Mouse (Mus musculus): ENCODE measurements at regions not wholly inside any gene's neighbourhood (a gene's known extent, or its start where the extent isn't known, plus 50 kb on each side); places are given as distances from the start of the nearest gene placed in this dataset.

DNA sequence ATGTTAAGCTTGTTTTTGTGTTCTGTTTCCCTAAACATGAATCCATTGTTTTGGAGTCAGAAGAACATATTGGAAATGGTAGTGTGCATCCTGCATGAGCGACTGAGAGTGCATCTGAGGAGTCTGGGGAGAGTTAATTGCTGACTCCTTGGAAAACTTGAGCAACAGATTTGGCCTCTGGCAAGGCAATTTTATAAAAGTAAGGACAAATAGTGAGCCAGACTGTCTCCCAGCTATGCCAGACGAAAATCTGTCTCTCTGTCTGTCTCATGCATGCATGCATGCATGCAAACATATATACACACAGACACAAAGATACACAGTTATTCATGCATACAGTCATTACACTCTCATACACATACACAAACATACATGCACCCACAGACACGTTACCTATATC is 2232.7 kb downstream of the 4930444P10Rik start:
- H3K9me3 ChIP-seq (ENCODE audit: control insufficient read depth, low read length): no peaks in the 10 kb centered on the region
- H3K4me3 ChIP-seq (replicated peaks; ENCODE audit: low read depth, low read length): no peak overlapping the region
- H3K36me3 ChIP-seq (ENCODE audit: control insufficient read depth, insufficient read depth, low read length): no peaks in the 10 kb centered on the region
- WGBS: 49% methylated on average over 3 of the region's 3 CpGs
- no peak for DNase-seq
- H3K27ac ChIP-seq (replicated peaks; ENCODE audit: low read depth, low read length): no peak overlapping the region
- H3K4me2 ChIP-seq (ENCODE audit: low read length): no peak overlapping the region
- H3K9ac ChIP-seq (replicated peaks; ENCODE audit: low read length): no peak overlapping the region
- no peak for ATAC-seq (ENCODE audit: low FRiP score, low TSS enrichment)
- no peaks in the 10 kb centered on the region for H3K4me1 ChIP-seq (ENCODE audit: control insufficient read depth, insufficient read depth, low read length)
- 0 out of 2 replicates have a peak, but pooled peaks cover 12% of the 10 kb centered on the region for H3K27me3 ChIP-seq (ENCODE audit: control insufficient read depth, insufficient read depth, low read length)

DNA sequence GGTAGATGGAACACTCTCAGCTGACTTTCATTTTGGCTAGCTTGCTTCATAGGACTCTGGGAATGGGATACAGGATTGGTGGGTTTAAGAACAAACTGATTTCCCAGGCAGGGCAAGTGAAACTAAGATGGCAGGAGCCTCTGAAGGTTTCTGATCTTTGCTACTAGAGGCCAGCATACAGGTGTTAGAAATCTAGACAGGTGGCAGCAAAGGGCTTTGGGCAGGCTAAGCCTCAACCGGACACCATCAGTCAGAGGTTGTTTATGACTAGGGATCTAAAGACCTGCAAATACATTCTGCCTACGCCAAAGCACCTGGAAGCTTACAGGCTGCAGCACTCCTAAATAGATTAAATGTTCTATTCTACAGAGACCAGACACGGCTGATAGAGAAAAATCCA is 2233.4 kb downstream of the 4930444P10Rik start:
- DNase-seq (no peak), ATAC-seq (ENCODE audit: low FRiP score, low TSS enrichment) (no peak)
- no peak overlapping the region for H3K4me2 ChIP-seq (ENCODE audit: low read length)
- H3K27me3 ChIP-seq (ENCODE audit: control insufficient read depth, insufficient read depth, low read length): 0 out of 2 replicates have a peak, but pooled peaks cover 12% of the 10 kb centered on the region
- no peak overlapping the region for H3K9ac ChIP-seq (replicated peaks; ENCODE audit: low read length)
- no peaks in the 10 kb centered on the region for H3K4me1 ChIP-seq (ENCODE audit: control insufficient read depth, insufficient read depth, low read length)
- H3K36me3 ChIP-seq (ENCODE audit: control insufficient read depth, insufficient read depth, low read length): no peaks in the 10 kb centered on the region
- H3K9me3 ChIP-seq (ENCODE audit: control insufficient read depth, low read length): no peaks in the 10 kb centered on the region
- WGBS: 81% methylated on average over 3 of the region's 3 CpGs
- no peak overlapping the region for H3K4me3 ChIP-seq (replicated peaks; ENCODE audit: low read depth, low read length)
- H3K27ac ChIP-seq (replicated peaks; ENCODE audit: low read depth, low read length): no peak overlapping the region

DNA sequence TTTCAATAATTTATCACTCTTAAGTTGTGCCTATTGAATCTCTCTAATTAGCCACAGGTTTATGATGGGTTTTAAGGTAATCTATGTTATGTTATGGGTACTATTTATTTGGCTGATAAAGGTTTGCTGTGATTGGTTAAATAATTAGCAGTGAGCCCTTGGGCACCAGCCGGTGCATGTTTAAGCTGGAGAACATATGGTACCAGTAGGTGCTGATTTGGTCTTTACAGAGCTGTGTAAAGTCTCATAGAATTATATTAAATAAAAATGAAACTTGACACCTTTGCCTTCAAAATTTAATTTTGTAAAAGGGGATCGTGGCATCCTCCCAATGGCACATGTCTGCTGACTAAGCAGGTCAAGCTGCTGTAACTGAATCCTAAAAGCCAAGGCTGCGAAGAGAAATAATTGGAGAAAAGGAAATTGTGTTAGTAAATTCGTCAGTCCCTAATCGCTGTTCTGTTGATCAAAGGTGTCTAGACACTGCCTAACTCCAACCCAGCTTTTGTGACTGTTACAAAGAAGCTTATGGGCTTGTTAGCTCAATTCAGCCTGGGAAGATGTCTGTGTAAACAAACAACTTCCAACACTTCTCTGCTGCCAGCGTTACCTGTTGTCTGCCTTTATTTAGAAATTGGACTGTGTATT is 2234.6 kb downstream of the 4930444P10Rik start:
- Histone ChIP-seq H3K9me3 (ENCODE audit: control insufficient read depth, low read length) (no peaks in the 10 kb centered on the region), H3K4me2 (ENCODE audit: low read length) (no peak overlapping the region), H3K27ac (replicated peaks; ENCODE audit: low read depth, low read length) (no peak overlapping the region), H3K4me3 (replicated peaks; ENCODE audit: low read depth, low read length) (no peak overlapping the region), H3K36me3 (ENCODE audit: control insufficient read depth, insufficient read depth, low read length) (no peaks in the 10 kb centered on the region), H3K27me3 (ENCODE audit: control insufficient read depth, insufficient read depth, low read length) (0 out of 2 replicates have a peak, but pooled peaks cover 12% of the 10 kb centered on the region), H3K4me1 (ENCODE audit: control insufficient read depth, insufficient read depth, low read length) (no peaks in the 10 kb centered on the region), H3K9ac (replicated peaks; ENCODE audit: low read length) (no peak overlapping the region)
- 59% methylated on average over 6 of the region's 6 CpGs for WGBS
- no peak for DNase-seq
- no peak; the same call in 1 of the 2 replicates for ATAC-seq (ENCODE audit: low FRiP score, low TSS enrichment)

DNA sequence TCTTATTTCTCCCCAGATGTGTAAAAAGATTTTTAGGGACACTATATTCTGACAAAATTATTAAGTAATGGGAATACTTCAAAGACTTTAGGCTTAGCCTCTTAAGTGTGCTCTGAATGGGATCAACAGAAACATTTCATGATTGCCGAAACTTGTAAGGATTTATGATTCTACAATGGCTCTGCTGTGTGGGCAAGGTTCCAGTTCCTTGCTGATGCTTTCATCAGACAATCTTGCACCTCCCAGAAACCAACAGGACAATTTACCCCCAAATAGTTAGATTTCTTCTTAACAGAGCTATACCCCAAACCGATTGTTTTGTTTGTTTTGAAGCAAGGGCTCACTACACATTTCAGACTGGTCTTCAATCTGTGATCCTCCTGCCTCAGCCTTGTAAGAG is 2236.1 kb downstream of the 4930444P10Rik start:
- DNase-seq (no peak), ATAC-seq (ENCODE audit: low FRiP score, low TSS enrichment) (no peak)
- WGBS: 78% methylated on average over 2 of the region's 2 CpGs
- Histone ChIP-seq H3K4me1 (ENCODE audit: control insufficient read depth, insufficient read depth, low read length) (no peaks in the 10 kb centered on the region), H3K4me2 (ENCODE audit: low read length) (no peak overlapping the region), H3K36me3 (ENCODE audit: control insufficient read depth, insufficient read depth, low read length) (no peaks in the 10 kb centered on the region), H3K27ac (replicated peaks; ENCODE audit: low read depth, low read length) (no peak overlapping the region), H3K27me3 (ENCODE audit: control insufficient read depth, insufficient read depth, low read length) (0 out of 2 replicates have a peak, but pooled peaks cover 12% of the 10 kb centered on the region), H3K9me3 (ENCODE audit: control insufficient read depth, low read length) (no peaks in the 10 kb centered on the region), H3K9ac (replicated peaks; ENCODE audit: low read length) (no peak overlapping the region), H3K4me3 (replicated peaks; ENCODE audit: low read depth, low read length) (no peak overlapping the region)

DNA sequence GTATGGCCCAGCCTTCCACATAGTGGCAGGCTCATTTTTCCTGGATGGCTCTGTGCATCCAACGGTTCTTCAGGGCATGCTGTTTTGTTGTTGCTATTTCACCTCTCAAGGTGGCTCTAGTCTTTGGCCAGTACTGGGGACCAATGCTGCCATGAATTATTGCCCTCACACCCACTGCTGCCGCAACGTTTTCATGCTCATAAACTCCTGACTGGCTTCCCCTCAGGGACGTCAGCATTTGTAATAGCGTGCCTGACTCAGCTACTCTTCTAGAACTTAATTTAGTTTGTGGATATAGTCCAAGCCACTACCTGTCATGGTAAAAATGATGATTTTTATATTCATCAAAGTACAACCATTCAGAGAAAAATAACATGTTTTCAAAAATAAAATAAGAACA is 2242.0 kb downstream of the 4930444P10Rik start:
- 87% methylated on average over 5 of the region's 5 CpGs for WGBS
- H3K27ac ChIP-seq (replicated peaks; ENCODE audit: low read depth, low read length): no peak overlapping the region
- DNase-seq (no peak), ATAC-seq (ENCODE audit: low FRiP score, low TSS enrichment) (no peak)
- H3K4me2 ChIP-seq (ENCODE audit: low read length): no peak overlapping the region
- H3K36me3 ChIP-seq (ENCODE audit: control insufficient read depth, insufficient read depth, low read length): no peaks in the 10 kb centered on the region
- H3K4me3 ChIP-seq (replicated peaks; ENCODE audit: low read depth, low read length): no peak overlapping the region
- no peaks in the 10 kb centered on the region for H3K9me3 ChIP-seq (ENCODE audit: control insufficient read depth, low read length)
- H3K27me3 ChIP-seq (ENCODE audit: control insufficient read depth, insufficient read depth, low read length): no peaks in the 10 kb centered on the region
- H3K9ac ChIP-seq (replicated peaks; ENCODE audit: low read length): no peak overlapping the region
- H3K4me1 ChIP-seq (ENCODE audit: control insufficient read depth, insufficient read depth, low read length): no peaks in the 10 kb centered on the region

DNA sequence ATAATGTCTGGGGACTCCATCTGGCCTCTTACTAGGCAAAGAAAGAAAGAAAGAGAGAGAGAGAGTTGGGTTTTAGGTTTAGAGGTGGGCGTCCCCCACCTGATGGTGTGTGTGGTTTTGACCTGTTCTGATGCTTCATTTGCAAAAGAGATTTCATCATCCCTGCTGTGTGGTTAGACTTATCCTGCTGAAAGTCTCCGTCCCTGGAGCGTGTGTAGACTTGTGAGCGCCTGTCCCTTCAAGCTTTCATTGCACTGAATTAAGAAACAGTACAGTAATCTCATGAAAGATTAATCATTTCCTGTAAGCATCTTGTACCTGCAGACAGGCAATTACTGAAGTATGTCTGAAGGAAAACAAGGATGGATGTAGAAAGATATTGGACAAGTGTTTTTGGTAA is 2244.1 kb downstream of the 4930444P10Rik start:
- no peak overlapping the region for H3K4me3 ChIP-seq (replicated peaks; ENCODE audit: low read depth, low read length)
- no peak for ATAC-seq (ENCODE audit: low FRiP score, low TSS enrichment)
- no peaks in the 10 kb centered on the region for H3K27me3 ChIP-seq (ENCODE audit: control insufficient read depth, insufficient read depth, low read length)
- DNase-seq: no peak
- H3K27ac ChIP-seq (replicated peaks; ENCODE audit: low read depth, low read length): no peak overlapping the region
- H3K4me1 ChIP-seq (ENCODE audit: control insufficient read depth, insufficient read depth, low read length): no peaks in the 10 kb centered on the region
- WGBS: 82% methylated on average over 4 of the region's 4 CpGs
- H3K9ac ChIP-seq (replicated peaks; ENCODE audit: low read length): no peak overlapping the region
- H3K9me3 ChIP-seq (ENCODE audit: control insufficient read depth, low read length): no peaks in the 10 kb centered on the region
- no peak overlapping the region for H3K4me2 ChIP-seq (ENCODE audit: low read length)
- no peaks in the 10 kb centered on the region for H3K36me3 ChIP-seq (ENCODE audit: control insufficient read depth, insufficient read depth, low read length)

DNA sequence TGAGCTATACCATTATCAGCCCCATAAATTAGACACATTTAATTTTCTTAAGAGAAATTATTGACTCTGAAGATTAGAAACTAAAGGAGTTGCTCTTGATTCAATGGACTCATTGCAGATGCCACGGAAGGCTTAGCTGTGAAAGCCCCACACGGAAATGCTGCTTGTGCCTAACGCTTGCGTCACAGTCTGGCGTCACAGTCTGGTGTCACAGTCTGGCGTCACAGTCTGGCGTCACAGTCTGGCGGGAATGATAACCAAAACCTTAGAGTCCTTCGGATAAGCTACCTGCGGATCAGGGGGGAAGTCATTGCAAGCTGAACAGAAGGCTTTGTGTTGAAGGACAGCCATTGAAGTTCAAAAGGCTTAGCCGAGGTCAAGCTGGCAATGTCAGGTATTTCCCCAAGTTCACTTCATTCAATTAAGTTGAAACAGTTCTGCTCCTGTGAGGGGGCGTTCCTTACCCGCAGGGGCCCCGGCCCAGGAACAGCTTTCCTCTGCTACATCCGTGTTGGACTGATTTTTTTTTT is 2246.7 kb downstream of the 4930444P10Rik start:
- H3K4me1 ChIP-seq (ENCODE audit: control insufficient read depth, insufficient read depth, low read length): no peaks in the 10 kb centered on the region
- no peak overlapping the region for H3K4me2 ChIP-seq (ENCODE audit: low read length)
- no peaks in the 10 kb centered on the region for H3K9me3 ChIP-seq (ENCODE audit: control insufficient read depth, low read length)
- DNase-seq (no peak), ATAC-seq (ENCODE audit: low FRiP score, low TSS enrichment) (no peak)
- no peak overlapping the region for H3K9ac ChIP-seq (replicated peaks; ENCODE audit: low read length)
- 63% methylated on average over 15 of the region's 15 CpGs for WGBS
- no peaks in the 10 kb centered on the region for H3K36me3 ChIP-seq (ENCODE audit: control insufficient read depth, insufficient read depth, low read length)
- no peaks in the 10 kb centered on the region for H3K27me3 ChIP-seq (ENCODE audit: control insufficient read depth, insufficient read depth, low read length)
- H3K4me3 ChIP-seq (replicated peaks; ENCODE audit: low read depth, low read length): no peak overlapping the region
- no peak overlapping the region for H3K27ac ChIP-seq (replicated peaks; ENCODE audit: low read depth, low read length)

DNA sequence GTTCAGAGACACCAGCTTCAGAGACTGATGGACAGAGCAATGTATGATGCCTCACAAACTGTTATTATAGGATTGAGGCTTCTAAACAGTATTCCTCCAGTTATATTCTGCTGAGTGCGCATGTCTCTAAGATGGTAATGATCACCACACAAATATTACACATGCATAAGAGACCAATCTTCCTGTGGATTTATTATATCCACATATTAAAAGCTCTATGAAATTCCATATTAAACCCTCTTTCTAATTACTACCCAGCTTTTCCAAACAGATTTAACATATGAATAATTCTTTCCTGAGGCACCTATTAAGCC is 2252.9 kb downstream of the 4930444P10Rik start:
- no peak overlapping the region for H3K4me3 ChIP-seq (replicated peaks; ENCODE audit: low read depth, low read length)
- no peak overlapping the region for H3K27ac ChIP-seq (replicated peaks; ENCODE audit: low read depth, low read length)
- ATAC-seq (ENCODE audit: low FRiP score, low TSS enrichment) (no peak), DNase-seq (no peak)
- no peaks in the 10 kb centered on the region for H3K27me3 ChIP-seq (ENCODE audit: control insufficient read depth, insufficient read depth, low read length)
- no peaks in the 10 kb centered on the region for H3K4me1 ChIP-seq (ENCODE audit: control insufficient read depth, insufficient read depth, low read length)
- no peak overlapping the region for H3K9ac ChIP-seq (replicated peaks; ENCODE audit: low read length)
- H3K9me3 ChIP-seq (ENCODE audit: control insufficient read depth, low read length): no peaks in the 10 kb centered on the region
- H3K4me2 ChIP-seq (ENCODE audit: low read length): no peak overlapping the region
- WGBS: 97% methylated on average over 1 of the region's 1 CpGs
- H3K36me3 ChIP-seq (ENCODE audit: control insufficient read depth, insufficient read depth, low read length): no peaks in the 10 kb centered on the region

DNA sequence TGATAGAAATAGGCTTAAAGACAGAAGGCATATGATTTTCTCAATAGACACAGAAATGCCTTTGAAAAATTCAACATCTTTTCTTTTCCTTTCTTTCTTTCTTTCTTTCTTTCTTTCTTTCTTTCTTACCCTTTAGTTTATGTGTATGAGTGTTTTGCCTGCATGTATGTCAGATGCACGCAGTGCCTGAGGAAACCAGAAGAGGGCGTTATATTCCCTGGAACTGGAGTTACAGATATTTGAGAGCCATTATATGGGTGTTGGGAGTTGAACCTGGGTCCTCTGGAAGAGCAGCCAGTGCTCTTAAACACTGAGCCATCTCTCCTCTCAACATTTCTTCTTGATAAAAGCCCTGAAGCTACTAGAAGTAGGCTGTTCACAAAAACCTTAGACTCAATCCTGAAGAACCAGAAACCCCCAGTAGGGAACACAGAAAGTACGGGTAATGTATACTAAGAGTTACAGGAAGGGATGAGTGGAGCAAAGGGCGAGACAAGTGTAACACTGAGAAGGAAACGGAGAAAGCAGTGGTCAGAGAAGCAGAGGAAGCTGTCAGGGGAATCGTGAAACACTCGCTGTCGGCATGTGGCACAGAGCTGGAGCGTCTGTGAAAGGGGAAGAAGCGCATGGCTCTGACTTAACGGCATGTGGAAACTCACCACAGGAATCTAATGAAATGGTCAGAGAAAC is 2253.4 kb downstream of the 4930444P10Rik start:
- WGBS: 73% methylated on average over 11 of the region's 11 CpGs
- no peak overlapping the region for H3K4me3 ChIP-seq (replicated peaks; ENCODE audit: low read depth, low read length)
- no peaks in the 10 kb centered on the region for H3K4me1 ChIP-seq (ENCODE audit: control insufficient read depth, insufficient read depth, low read length)
- no peak overlapping the region for H3K4me2 ChIP-seq (ENCODE audit: low read length)
- no peak overlapping the region for H3K27ac ChIP-seq (replicated peaks; ENCODE audit: low read depth, low read length)
- H3K27me3 ChIP-seq (ENCODE audit: control insufficient read depth, insufficient read depth, low read length): no peaks in the 10 kb centered on the region
- no peaks in the 10 kb centered on the region for H3K9me3 ChIP-seq (ENCODE audit: control insufficient read depth, low read length)
- no peak for DNase-seq
- no peaks in the 10 kb centered on the region for H3K36me3 ChIP-seq (ENCODE audit: control insufficient read depth, insufficient read depth, low read length)
- ATAC-seq (ENCODE audit: low FRiP score, low TSS enrichment): no peak
- no peak overlapping the region for H3K9ac ChIP-seq (replicated peaks; ENCODE audit: low read length)
